Mouse (Mus musculus): Measurements from ENCODE around the gene Smc3.

- TF ChIP-seq CTCF (IDR thresholded peaks at IDR 0.05; ENCODE audit: borderline replicate concordance, extremely low read depth, insufficient read depth, insufficient read length): no peak
- no peak for TF ChIP-seq POLR2A (IDR thresholded peaks at IDR 0.05; ENCODE audit: borderline replicate concordance, extremely low read depth, insufficient read depth, insufficient read length, poor library complexity, severe bottlenecking)
These were observed 93.8 kb downstream of the Smc3 start for GRCm38 (mm10) chr19:53694020-53694419.
